Mouse (Mus musculus): ENCODE data around the gene Spag6.

- TF ChIP-seq POLR2A (IDR thresholded peaks at IDR 0.05; ENCODE audit: borderline replicate concordance, control insufficient read depth, low read depth, low read length) (no peak), CTCF (IDR thresholded peaks at IDR 0.05; ENCODE audit: control insufficient read depth, insufficient read depth, low read length) (no peak)
Observed at GRCm38 (mm10) chr2:18693491-18693870, 351 bp upstream of the Spag6 start.

Data from bone marrow, adult 2 months (tissue).